Mouse (Mus musculus): ENCODE results near the gene Rarb. TPM values are rescaled to one million over a fixed set of nuclear protein-coding genes. Genes with fewer than 3 reads are reported as not detected.

Gene Rarb
- polyA plus RNA-seq, 1 experiment from 2014 or later = 13.9 TPM

DNA sequence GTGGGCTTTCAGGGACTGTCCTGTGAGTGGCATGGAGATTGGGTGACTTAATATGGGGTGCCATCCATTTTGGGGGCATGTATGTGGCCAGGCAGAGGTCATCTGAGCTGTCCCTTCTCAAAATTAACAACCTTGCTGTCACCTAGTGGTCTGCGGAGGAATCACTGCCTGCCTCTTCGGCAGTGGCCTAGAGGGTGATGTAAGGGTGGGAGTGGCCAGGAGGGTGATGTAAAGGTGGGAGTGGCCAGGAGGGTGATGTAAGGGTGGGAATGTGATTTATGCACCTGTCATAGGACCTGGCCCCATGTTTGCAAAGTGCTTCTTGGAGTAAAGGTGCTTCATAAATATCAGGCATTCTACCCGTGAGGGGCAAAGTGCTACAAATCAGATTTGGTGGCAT lies 371.4 kb downstream of the Rarb start:
- Histone ChIP-seq H3K9ac (ENCODE audit: low read length) (no peak overlapping the region), H3K27ac (ENCODE audit: low read depth, low read length) (no peak overlapping the region), H3K4me1 (ENCODE audit: control insufficient read depth, insufficient read depth, low read length) (no peaks in the 10 kb centered on the region), H3K4me2 (ENCODE audit: low read length) (no peak overlapping the region), H3K27me3 (replicated peaks; ENCODE audit: control insufficient read depth, insufficient read depth, low read length) (no peaks in the 10 kb centered on the region), H3K4me3 (ENCODE audit: low read depth, low read length) (no peak overlapping the region), H3K9me3 (replicated peaks; ENCODE audit: control insufficient read depth, low read length) (no peaks in the 10 kb centered on the region), H3K36me3 (ENCODE audit: control insufficient read depth, insufficient read depth, low read length) (no peaks in the 10 kb centered on the region)
- ATAC-seq = 0 out of 2 replicates have a peak, but pooled peaks have one; percentile 30
- 32% methylated on average over 3 of the region's 3 CpGs for WGBS
- DNase-seq (ENCODE audit: low spot score) = peak; percentile 17

GRCm38 (mm10) chr14:16444859-16445258 lies 374.1 kb downstream of the Rarb start:
- 91% methylated on average over 4 of the region's 4 CpGs for WGBS
- no peaks in the 10 kb centered on the region for H3K4me1 ChIP-seq (ENCODE audit: control insufficient read depth, insufficient read depth, low read length)
- H3K4me2 ChIP-seq (ENCODE audit: low read length) = no peak overlapping the region
- no peaks in the 10 kb centered on the region for H3K27me3 ChIP-seq (replicated peaks; ENCODE audit: control insufficient read depth, insufficient read depth, low read length)
- no peak overlapping the region for H3K9ac ChIP-seq (ENCODE audit: low read length)
- no peak overlapping the region for H3K4me3 ChIP-seq (ENCODE audit: low read depth, low read length)
- H3K36me3 ChIP-seq (ENCODE audit: control insufficient read depth, insufficient read depth, low read length) = no peaks in the 10 kb centered on the region
- no peak for ATAC-seq
- H3K9me3 ChIP-seq (replicated peaks; ENCODE audit: control insufficient read depth, low read length) = no peaks in the 10 kb centered on the region
- no peak for DNase-seq (ENCODE audit: low spot score)
- H3K27ac ChIP-seq (ENCODE audit: low read depth, low read length) = no peak overlapping the region

GRCm38 (mm10) chr14:16439385-16440126 lies 379.4 kb downstream of the Rarb start:
- no peak overlapping the region for H3K9ac ChIP-seq (ENCODE audit: low read length)
- H3K4me1 ChIP-seq (ENCODE audit: control insufficient read depth, insufficient read depth, low read length) = no peaks in the 10 kb centered on the region
- H3K9me3 ChIP-seq (replicated peaks; ENCODE audit: control insufficient read depth, low read length) = no peaks in the 10 kb centered on the region
- 70% methylated on average over 6 of the region's 6 CpGs for WGBS
- no peak overlapping the region; the same call in 1 of the 2 replicates for H3K27ac ChIP-seq (ENCODE audit: low read depth, low read length)
- no peak overlapping the region for H3K4me3 ChIP-seq (ENCODE audit: low read depth, low read length)
- DNase-seq (ENCODE audit: low spot score) (no peak), ATAC-seq (peak; percentile 24; the same call in 1 of the 2 replicates)
- peaks cover 13% of the 10 kb centered on the region; the same call in 1 of the 2 replicates for H3K36me3 ChIP-seq (ENCODE audit: control insufficient read depth, insufficient read depth, low read length)
- H3K4me2 ChIP-seq (ENCODE audit: low read length) = no peak overlapping the region
- no peaks in the 10 kb centered on the region for H3K27me3 ChIP-seq (replicated peaks; ENCODE audit: control insufficient read depth, insufficient read depth, low read length)

DNA sequence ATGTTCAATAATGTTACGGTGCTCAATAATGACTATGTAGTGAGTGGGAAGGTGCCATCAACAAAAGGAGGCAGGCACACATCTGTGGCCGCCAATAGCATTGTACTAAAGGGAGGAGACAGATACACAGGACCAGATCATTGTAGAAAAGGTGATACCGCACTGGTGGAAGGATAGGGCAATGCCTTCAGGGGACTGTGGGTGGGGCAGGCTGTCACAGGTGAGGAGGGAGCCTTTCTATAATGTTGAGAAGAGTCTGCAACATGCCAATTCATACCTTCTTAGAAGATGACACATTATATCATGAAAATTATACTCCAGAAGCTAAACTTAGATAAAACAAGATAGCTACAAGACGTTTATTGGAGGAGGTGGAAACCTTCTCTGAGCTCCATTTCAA lies 381.6 kb downstream of the Rarb start:
- H3K4me3 ChIP-seq (ENCODE audit: low read depth, low read length) = no peak overlapping the region
- H3K36me3 ChIP-seq (ENCODE audit: control insufficient read depth, insufficient read depth, low read length) = peaks cover 18% of the 10 kb centered on the region
- no peak overlapping the region for H3K4me2 ChIP-seq (ENCODE audit: low read length)
- WGBS = 92% methylated on average over 4 of the region's 4 CpGs
- ATAC-seq = no peak
- no peaks in the 10 kb centered on the region for H3K9me3 ChIP-seq (replicated peaks; ENCODE audit: control insufficient read depth, low read length)
- no peak overlapping the region for H3K9ac ChIP-seq (ENCODE audit: low read length)
- no peak for DNase-seq (ENCODE audit: low spot score)
- no peak overlapping the region for H3K27ac ChIP-seq (ENCODE audit: low read depth, low read length)
- H3K27me3 ChIP-seq (replicated peaks; ENCODE audit: control insufficient read depth, insufficient read depth, low read length) = no peaks in the 10 kb centered on the region
- no peaks in the 10 kb centered on the region for H3K4me1 ChIP-seq (ENCODE audit: control insufficient read depth, insufficient read depth, low read length)

DNA sequence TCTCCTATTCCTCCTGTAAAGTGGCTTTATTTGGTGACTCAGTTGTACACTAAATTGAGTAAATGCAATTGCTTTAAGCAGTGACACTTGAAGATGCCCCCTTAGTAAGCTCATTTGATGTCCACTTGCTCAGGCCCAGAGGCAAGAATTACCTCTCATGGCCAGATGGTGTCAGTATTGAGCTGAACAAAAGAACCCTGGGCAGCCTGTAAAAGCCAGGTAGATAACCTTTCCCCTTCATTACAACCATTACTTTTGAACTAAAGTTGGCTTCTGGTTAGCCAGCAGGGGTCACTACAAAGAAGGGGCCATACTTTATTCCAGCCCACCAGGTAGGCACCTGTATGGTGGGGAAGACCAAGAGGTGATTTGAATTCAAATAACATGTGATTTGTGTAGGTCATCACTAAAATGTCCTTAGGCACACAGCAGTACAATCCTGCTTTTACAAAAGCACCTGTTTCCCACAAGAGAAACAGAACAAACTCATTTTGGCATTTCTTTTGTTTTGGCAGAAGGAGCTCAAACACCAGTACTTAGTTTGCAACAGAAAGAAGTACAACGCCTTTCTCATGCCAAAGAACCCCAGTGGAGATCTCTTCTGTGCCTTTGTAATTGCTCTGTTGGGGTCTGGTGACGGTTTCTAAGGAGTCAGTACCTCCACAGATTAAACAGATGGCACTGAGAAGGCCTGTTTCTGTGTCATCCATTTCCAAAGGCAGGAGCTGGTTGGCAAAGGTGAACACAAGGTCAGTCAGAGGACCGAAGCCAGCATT lies 384.4 kb downstream of the Rarb start:
- DNase-seq (ENCODE audit: low spot score) (peak; percentile 65), ATAC-seq (peak; percentile 54)
- H3K4me1 ChIP-seq (ENCODE audit: control insufficient read depth, insufficient read depth, low read length) = no peaks in the 10 kb centered on the region
- H3K27me3 ChIP-seq (replicated peaks; ENCODE audit: control insufficient read depth, insufficient read depth, low read length) = no peaks in the 10 kb centered on the region
- H3K4me3 ChIP-seq (ENCODE audit: low read depth, low read length) = no peak overlapping the region
- H3K9ac ChIP-seq (ENCODE audit: low read length) = no peak overlapping the region
- 51% methylated on average over 3 of the region's 3 CpGs for WGBS
- H3K27ac ChIP-seq (ENCODE audit: low read depth, low read length) = no peak overlapping the region
- no peak overlapping the region for H3K4me2 ChIP-seq (ENCODE audit: low read length)
- H3K36me3 ChIP-seq (ENCODE audit: control insufficient read depth, insufficient read depth, low read length) = peaks cover 43% of the 10 kb centered on the region
- H3K9me3 ChIP-seq (replicated peaks; ENCODE audit: control insufficient read depth, low read length) = no peaks in the 10 kb centered on the region

DNA sequence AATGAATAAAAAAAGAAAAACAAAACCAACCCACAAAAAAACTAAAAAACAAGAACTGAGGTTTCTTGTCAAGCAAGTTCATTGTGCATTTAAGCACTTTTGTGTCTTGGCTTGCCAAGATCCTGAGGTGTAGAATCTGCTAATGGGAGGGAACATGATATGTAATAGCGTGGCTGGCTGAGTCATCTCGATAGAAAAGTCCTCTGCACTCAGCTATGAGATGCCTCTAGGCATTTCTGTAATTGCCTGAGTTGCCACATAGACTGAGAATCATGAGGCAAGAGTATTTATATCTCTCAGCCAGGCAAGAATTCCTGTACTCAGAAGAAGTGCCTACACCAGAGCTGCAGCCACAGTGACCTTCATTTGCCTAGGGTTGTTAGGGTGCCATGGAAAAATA lies 385.8 kb downstream of the Rarb start:
- Histone ChIP-seq H3K36me3 (ENCODE audit: control insufficient read depth, insufficient read depth, low read length) (peaks cover 48% of the 10 kb centered on the region), H3K27ac (ENCODE audit: low read depth, low read length) (no peak overlapping the region), H3K9me3 (replicated peaks; ENCODE audit: control insufficient read depth, low read length) (no peaks in the 10 kb centered on the region), H3K27me3 (replicated peaks; ENCODE audit: control insufficient read depth, insufficient read depth, low read length) (no peaks in the 10 kb centered on the region), H3K4me1 (ENCODE audit: control insufficient read depth, insufficient read depth, low read length) (no peaks in the 10 kb centered on the region), H3K9ac (ENCODE audit: low read length) (no peak overlapping the region), H3K4me2 (ENCODE audit: low read length) (no peak overlapping the region), H3K4me3 (ENCODE audit: low read depth, low read length) (no peak overlapping the region)
- WGBS = 84% methylated on average over 2 of the region's 2 CpGs
- no peak for DNase-seq (ENCODE audit: low spot score)
- ATAC-seq = no peak

GRCm38 (mm10) chr14:16432550-16432949 lies 386.4 kb downstream of the Rarb start:
- Histone ChIP-seq H3K27me3 (replicated peaks; ENCODE audit: control insufficient read depth, insufficient read depth, low read length) (no peaks in the 10 kb centered on the region), H3K9ac (ENCODE audit: low read length) (no peak overlapping the region), H3K4me3 (ENCODE audit: low read depth, low read length) (no peak overlapping the region), H3K27ac (ENCODE audit: low read depth, low read length) (no peak overlapping the region), H3K36me3 (ENCODE audit: control insufficient read depth, insufficient read depth, low read length) (peaks cover 48% of the 10 kb centered on the region), H3K4me2 (ENCODE audit: low read length) (no peak overlapping the region), H3K9me3 (replicated peaks; ENCODE audit: control insufficient read depth, low read length) (no peaks in the 10 kb centered on the region), H3K4me1 (ENCODE audit: control insufficient read depth, insufficient read depth, low read length) (no peaks in the 10 kb centered on the region)
- ATAC-seq (no peak), DNase-seq (ENCODE audit: low spot score) (no peak)
- WGBS = 81% methylated on average over 3 of the region's 3 CpGs

- 81% methylated on average over 4 of the region's 4 CpGs for whole genome bisulfite sequencing
These were observed 386.9 kb downstream of the Rarb start for GRCm38 (mm10) chr14:16431941-16432499.

GRCm38 (mm10) chr14:16427569-16427968 lies 391.4 kb downstream of the Rarb start:
- H3K27me3 ChIP-seq (replicated peaks; ENCODE audit: control insufficient read depth, insufficient read depth, low read length) = no peaks in the 10 kb centered on the region
- WGBS = 80% methylated on average over 4 of the region's 4 CpGs
- H3K9me3 ChIP-seq (replicated peaks; ENCODE audit: control insufficient read depth, low read length) = no peaks in the 10 kb centered on the region
- H3K36me3 ChIP-seq (ENCODE audit: control insufficient read depth, insufficient read depth, low read length) = peaks cover 57% of the 10 kb centered on the region
- no peaks in the 10 kb centered on the region for H3K4me1 ChIP-seq (ENCODE audit: control insufficient read depth, insufficient read depth, low read length)
- no peak overlapping the region for H3K9ac ChIP-seq (ENCODE audit: low read length)
- H3K4me2 ChIP-seq (ENCODE audit: low read length) = no peak overlapping the region
- no peak overlapping the region for H3K4me3 ChIP-seq (ENCODE audit: low read depth, low read length)
- no peak for DNase-seq (ENCODE audit: low spot score)
- no peak for ATAC-seq
- H3K27ac ChIP-seq (ENCODE audit: low read depth, low read length) = no peak overlapping the region

More at GRCm38 (mm10) chr14:16431941-16432499, 386.9 kb downstream of the Rarb start:
- H3K9me3 ChIP-seq (replicated peaks; ENCODE audit: control insufficient read depth, low read length) = no peaks in the 10 kb centered on the region
- no peak overlapping the region for H3K4me2 ChIP-seq (ENCODE audit: low read length)
- ATAC-seq (no peak), DNase-seq (ENCODE audit: low spot score) (no peak)
- no peak overlapping the region for H3K27ac ChIP-seq (ENCODE audit: low read depth, low read length)
- no peaks in the 10 kb centered on the region for H3K4me1 ChIP-seq (ENCODE audit: control insufficient read depth, insufficient read depth, low read length)
- no peak overlapping the region for H3K4me3 ChIP-seq (ENCODE audit: low read depth, low read length)
- no peaks in the 10 kb centered on the region for H3K27me3 ChIP-seq (replicated peaks; ENCODE audit: control insufficient read depth, insufficient read depth, low read length)
- peaks cover 48% of the 10 kb centered on the region for H3K36me3 ChIP-seq (ENCODE audit: control insufficient read depth, insufficient read depth, low read length)
- H3K9ac ChIP-seq (ENCODE audit: low read length) = no peak overlapping the region

Data from forebrain, embryonic 14.5 days (tissue).